Comparison of ENCODE assay signal across 28 mouse cellular contexts in genomic region chr8:121398081-121398480, GRCm38 (mm10).
DNase-seq lines count a peak whose midpoint lies in the region; ATAC-seq and TF ChIP-seq lines count a peak whose summit lies in the region.
"Had no signal": no experiment of that assay in that cellular context is flagged by ENCODE, and none has a peak within 500 bp of the region (broad histone marks: within the 10 kb centered on the region; RNA-seq: fewer than 3 reads in every experiment).

No protein-coding gene starts in this region.

- H3K4me2 ChIP-seq in hindbrain, embryonic 12.5 days (replicated peaks) = 0 out of 2 replicates have a peak overlapping the region, but pooled peaks have one; percentile 6
- no peak overlapping the region for H3K4me2 ChIP-seq in hindbrain, embryonic 14.5 days (replicated peaks)
- H3K4me2 ChIP-seq in kidney, postnatal 0 days (ENCODE audit: low read length) = peak overlapping the region; percentile 47; the same call in 1 of the 2 replicates
- H3K4me2 ChIP-seq in neural tube, embryonic 12.5 days (replicated peaks) = peak overlapping the region; percentile 25
- H3K4me2 ChIP-seq in neural tube, embryonic 15.5 days = no peak overlapping the region
- H3K4me2 ChIP-seq in limb, embryonic 13.5 days (replicated peaks) = 0 out of 2 replicates have a peak overlapping the region, but pooled peaks have one; percentile 9
- H3K4me2 ChIP-seq: embryonic facial prominence, embryonic 15.5 days; heart, embryonic 15.5 days; hindbrain, embryonic 15.5 days; liver, embryonic 12.5 days; midbrain, embryonic 12.5 days had no signal

- ATAC-seq in hindbrain, embryonic 12.5 days (ENCODE audit: low FRiP score) = no peak
- ATAC-seq in hindbrain, embryonic 14.5 days (ENCODE audit: low FRiP score) = no peak
- ATAC-seq in kidney, postnatal 0 days (replicated peaks; ENCODE audit: low FRiP score, low read depth) = no peak
- ATAC-seq in neural tube, embryonic 12.5 days (ENCODE audit: low FRiP score, low read depth) = no peak
- ATAC-seq in neural tube, embryonic 15.5 days (ENCODE audit: low FRiP score) = no peak
- no peak for ATAC-seq in limb, embryonic 13.5 days (ENCODE audit: low FRiP score, low read depth)
- ATAC-seq: forebrain, embryonic 14.5 days; liver, embryonic 12.5 days; Patski had no signal

- H3K36me3 ChIP-seq in hindbrain, embryonic 12.5 days = no peaks in the 10 kb centered on the region
- no peaks in the 10 kb centered on the region for H3K36me3 ChIP-seq in hindbrain, embryonic 14.5 days (replicated peaks; ENCODE audit: control insufficient read depth, insufficient read depth)
- no peaks in the 10 kb centered on the region for H3K36me3 ChIP-seq in kidney, postnatal 0 days (ENCODE audit: insufficient read depth, low read length)
- no peaks in the 10 kb centered on the region for H3K36me3 ChIP-seq in neural tube, embryonic 12.5 days
- H3K36me3 ChIP-seq in neural tube, embryonic 15.5 days = no peaks in the 10 kb centered on the region
- no peaks in the 10 kb centered on the region for H3K36me3 ChIP-seq in limb, embryonic 13.5 days
- H3K36me3 ChIP-seq: embryonic facial prominence, embryonic 15.5 days; heart, embryonic 10.5 days; heart, embryonic 15.5 days; hindbrain, embryonic 15.5 days; liver, embryonic 12.5 days; midbrain, embryonic 12.5 days had no signal

- H3K27me3 ChIP-seq in hindbrain, embryonic 12.5 days = peaks cover 32% of the 10 kb centered on the region
- peaks cover 31% of the 10 kb centered on the region for H3K27me3 ChIP-seq in hindbrain, embryonic 14.5 days (ENCODE audit: control insufficient read depth, insufficient read depth, low read length)
- peaks cover 3% of the 10 kb centered on the region for H3K27me3 ChIP-seq in kidney, postnatal 0 days (ENCODE audit: insufficient read depth, low read length)
- H3K27me3 ChIP-seq in neural tube, embryonic 12.5 days (replicated peaks) = peaks cover 39% of the 10 kb centered on the region
- H3K27me3 ChIP-seq in neural tube, embryonic 15.5 days (replicated peaks) = peaks cover 60% of the 10 kb centered on the region
- peaks cover 63% of the 10 kb centered on the region for H3K27me3 ChIP-seq in limb, embryonic 13.5 days

- 65% methylated on average over 6 of the region's 6 CpGs for WGBS in hindbrain, embryonic 12.5 days
- WGBS in hindbrain, embryonic 14.5 days = 66% methylated on average over 6 of the region's 6 CpGs
- 26% methylated on average over 6 of the region's 6 CpGs for WGBS in kidney, postnatal 0 days
- WGBS in neural tube, embryonic 12.5 days = 15% methylated on average over 6 of the region's 6 CpGs
- 21% methylated on average over 6 of the region's 6 CpGs for WGBS in neural tube, embryonic 15.5 days
- 31% methylated on average over 6 of the region's 6 CpGs for WGBS in limb, embryonic 13.5 days

- H3K4me1 ChIP-seq in hindbrain, embryonic 12.5 days = peaks cover 20% of the 10 kb centered on the region
- no peaks in the 10 kb centered on the region for H3K4me1 ChIP-seq in hindbrain, embryonic 14.5 days (replicated peaks; ENCODE audit: control insufficient read depth, insufficient read depth, low read length)
- 0 out of 2 replicates have a peak, but pooled peaks cover 4% of the 10 kb centered on the region for H3K4me1 ChIP-seq in kidney, postnatal 0 days (replicated peaks; ENCODE audit: insufficient read depth, low read length)
- H3K4me1 ChIP-seq in neural tube, embryonic 12.5 days = peaks cover 43% of the 10 kb centered on the region
- H3K4me1 ChIP-seq in neural tube, embryonic 15.5 days = peaks cover 21% of the 10 kb centered on the region
- H3K4me1 ChIP-seq in limb, embryonic 13.5 days = peaks cover 63% of the 10 kb centered on the region
- H3K4me1 ChIP-seq: liver, embryonic 12.5 days had no signal

- no peak overlapping the region for H3K9ac ChIP-seq in hindbrain, embryonic 12.5 days
- no peak overlapping the region for H3K9ac ChIP-seq in hindbrain, embryonic 14.5 days
- H3K9ac ChIP-seq in kidney, postnatal 0 days (ENCODE audit: low read depth, low read length) = no peak overlapping the region
- no peak overlapping the region for H3K9ac ChIP-seq in neural tube, embryonic 12.5 days
- H3K9ac ChIP-seq in neural tube, embryonic 15.5 days (replicated peaks) = no peak overlapping the region
- peak overlapping the region; percentile 50; the same call in 1 of the 2 replicates for H3K9ac ChIP-seq in limb, embryonic 13.5 days
- H3K9ac ChIP-seq: embryonic facial prominence, embryonic 15.5 days; heart, embryonic 15.5 days; hindbrain, embryonic 15.5 days; liver, embryonic 12.5 days; liver, postnatal 0 days; midbrain, embryonic 12.5 days had no signal

- no peak for TF ChIP-seq CTCF in kidney, postnatal 0 days (IDR thresholded peaks at IDR 0.05; ENCODE audit: low read depth)

- H3K9me3 ChIP-seq in hindbrain, embryonic 12.5 days (replicated peaks) = no peaks in the 10 kb centered on the region
- no peaks in the 10 kb centered on the region for H3K9me3 ChIP-seq in hindbrain, embryonic 14.5 days (ENCODE audit: control insufficient read depth, low read length)
- H3K9me3 ChIP-seq in kidney, postnatal 0 days (replicated peaks; ENCODE audit: low read length) = no peaks in the 10 kb centered on the region
- no peaks in the 10 kb centered on the region for H3K9me3 ChIP-seq in neural tube, embryonic 12.5 days
- no peaks in the 10 kb centered on the region for H3K9me3 ChIP-seq in neural tube, embryonic 15.5 days (replicated peaks)
- H3K9me3 ChIP-seq in limb, embryonic 13.5 days = no peaks in the 10 kb centered on the region
- H3K9me3 ChIP-seq: embryonic facial prominence, embryonic 15.5 days; heart, embryonic 10.5 days; heart, embryonic 15.5 days; hindbrain, embryonic 15.5 days; liver, embryonic 12.5 days; midbrain, embryonic 12.5 days had no signal

- no peak for DNase-seq in hindbrain, embryonic 14.5 days (ENCODE audit: low spot score)
- peak; percentile 88 for DNase-seq in kidney, postnatal 0 days (ENCODE audit: low spot score)
- no peak for DNase-seq in kidney, adult 8-10 months
- no peak for DNase-seq in B cell, adult 2 months
- DNase-seq: adrenal gland, postnatal 10 days; cerebellum, adult 11-12 months; cerebellum, adult 9-11 months; embryo, embryonic 11 days; gastrocnemius, postnatal 14 days; layer of hippocampus, adult 9-11 months; liver, postnatal 0 days; lung, postnatal 36 days; right cerebral cortex, postnatal 4 days; thymus, adult 18-20 months; thymus, postnatal 36 days had no signal

- no peak overlapping the region for H3K27ac ChIP-seq in hindbrain, embryonic 12.5 days
- no peak overlapping the region for H3K27ac ChIP-seq in hindbrain, embryonic 14.5 days
- peak overlapping the region; percentile 83 for H3K27ac ChIP-seq in kidney, postnatal 0 days
- H3K27ac ChIP-seq in neural tube, embryonic 12.5 days = no peak overlapping the region
- H3K27ac ChIP-seq in neural tube, embryonic 15.5 days (replicated peaks) = no peak overlapping the region
- no peak overlapping the region; the same call in 1 of the 2 replicates for H3K27ac ChIP-seq in limb, embryonic 13.5 days
- H3K27ac ChIP-seq: embryonic facial prominence, embryonic 15.5 days; heart, embryonic 10.5 days; heart, embryonic 15.5 days; hindbrain, embryonic 15.5 days; liver, embryonic 12.5 days; midbrain, embryonic 12.5 days; stomach, postnatal 0 days had no signal

- no peak overlapping the region for H3K4me3 ChIP-seq in hindbrain, embryonic 12.5 days
- no peak overlapping the region for H3K4me3 ChIP-seq in hindbrain, embryonic 14.5 days (replicated peaks; ENCODE audit: low read length)
- no peak overlapping the region for H3K4me3 ChIP-seq in kidney, postnatal 0 days (replicated peaks; ENCODE audit: low read depth, low read length)
- no peak overlapping the region for H3K4me3 ChIP-seq in neural tube, embryonic 12.5 days
- H3K4me3 ChIP-seq in neural tube, embryonic 15.5 days (replicated peaks) = no peak overlapping the region
- H3K4me3 ChIP-seq in limb, embryonic 13.5 days = no peak overlapping the region
- H3K4me3 ChIP-seq: embryonic facial prominence, embryonic 15.5 days; heart, embryonic 10.5 days; heart, embryonic 15.5 days; hindbrain, embryonic 15.5 days; liver, embryonic 12.5 days; midbrain, embryonic 12.5 days had no signal

Comparison
In these comparisons a context has a peak if more than half of its experiments do, and no peak if none do; other contexts are left out.
1. H3K4me2 ChIP-seq: peak in hindbrain, embryonic 12.5 days (single experiment), kidney, postnatal 0 days (single experiment), neural tube, embryonic 12.5 days (single experiment) and limb, embryonic 13.5 days (single experiment); none in hindbrain, embryonic 14.5 days (single experiment) and neural tube, embryonic 15.5 days (single experiment).